Comparison of ENCODE assay signal across 8 mouse cellular contexts in genomic region chr9:60166990-60167389, GRCm38 (mm10).
DNase-seq lines count a peak whose midpoint lies in the region; ATAC-seq lines count a peak whose summit lies in the region.

No protein-coding gene starts in this region.

- H3K27me3 ChIP-seq in hindbrain, embryonic 11.5 days (ENCODE audit: control insufficient read depth, insufficient read depth, low read length), result no peaks in the 10 kb centered on the region
- no peaks in the 10 kb centered on the region for H3K27me3 ChIP-seq in hindbrain, embryonic 12.5 days
- no peaks in the 10 kb centered on the region for H3K27me3 ChIP-seq in midbrain, embryonic 11.5 days (ENCODE audit: control insufficient read depth, insufficient read depth, low read length)

- no peaks in the 10 kb centered on the region for H3K36me3 ChIP-seq in hindbrain, embryonic 11.5 days (ENCODE audit: control insufficient read depth, insufficient read depth, low read length)
- no peaks in the 10 kb centered on the region for H3K36me3 ChIP-seq in hindbrain, embryonic 12.5 days
- H3K36me3 ChIP-seq in midbrain, embryonic 11.5 days (ENCODE audit: control insufficient read depth, insufficient read depth, low read length), result no peaks in the 10 kb centered on the region

- H3K4me3 ChIP-seq in hindbrain, embryonic 11.5 days (ENCODE audit: low read depth, low read length), result no peak overlapping the region
- H3K4me3 ChIP-seq in hindbrain, embryonic 12.5 days, result no peak overlapping the region
- no peak overlapping the region for H3K4me3 ChIP-seq in midbrain, embryonic 11.5 days (ENCODE audit: low read depth, low read length)

- H3K4me2 ChIP-seq in hindbrain, embryonic 11.5 days (replicated peaks; ENCODE audit: low read depth, low read length), result no peak overlapping the region
- no peak overlapping the region for H3K4me2 ChIP-seq in hindbrain, embryonic 12.5 days (replicated peaks)
- H3K4me2 ChIP-seq in midbrain, embryonic 11.5 days, result no peak overlapping the region

- no peaks in the 10 kb centered on the region for H3K9me3 ChIP-seq in hindbrain, embryonic 11.5 days (ENCODE audit: control insufficient read depth, low read length)
- no peaks in the 10 kb centered on the region for H3K9me3 ChIP-seq in hindbrain, embryonic 12.5 days (replicated peaks)
- no peaks in the 10 kb centered on the region for H3K9me3 ChIP-seq in midbrain, embryonic 11.5 days (ENCODE audit: control insufficient read depth, low read length)

- no peaks in the 10 kb centered on the region for H3K4me1 ChIP-seq in hindbrain, embryonic 11.5 days (replicated peaks; ENCODE audit: control insufficient read depth, insufficient read depth, low read length)
- no peaks in the 10 kb centered on the region for H3K4me1 ChIP-seq in hindbrain, embryonic 12.5 days
- H3K4me1 ChIP-seq in midbrain, embryonic 11.5 days (ENCODE audit: control insufficient read depth, insufficient read depth, low read length), result no peaks in the 10 kb centered on the region

- DNase-seq in hindbrain, embryonic 11.5 days (ENCODE audit: low spot score), result peak; percentile 27
- peak; percentile 45 for DNase-seq in thymus, postnatal 4 days
- DNase-seq in thymus, postnatal 10 days (ENCODE audit: low spot score in 2 of 2), result no peak
- DNase-seq in layer of hippocampus, postnatal 14 days (ENCODE audit: low spot score in 2 of 2), result peak; percentile 31 to 50
- DNase-seq in testis, postnatal 10 days (ENCODE audit: low spot score), result peak; percentile 65
- DNase-seq in cerebellum, adult 8-10 months, result no peak
- no peak for DNase-seq in midbrain, embryonic 11.5 days (ENCODE audit: low spot score, missing footprints)

- no peak for ATAC-seq in hindbrain, embryonic 11.5 days (ENCODE audit: low FRiP score)
- ATAC-seq in hindbrain, embryonic 12.5 days (ENCODE audit: low FRiP score), result no peak
- ATAC-seq in midbrain, embryonic 11.5 days (ENCODE audit: low FRiP score), result no peak

- 80% methylated on average over 4 of the region's 4 CpGs for WGBS in hindbrain, embryonic 11.5 days
- 72% methylated on average over 4 of the region's 4 CpGs for WGBS in hindbrain, embryonic 12.5 days
- 72% methylated on average over 4 of the region's 4 CpGs for WGBS in midbrain, embryonic 11.5 days

- H3K27ac ChIP-seq in hindbrain, embryonic 11.5 days (ENCODE audit: low read depth, low read length), result no peak overlapping the region
- no peak overlapping the region for H3K27ac ChIP-seq in hindbrain, embryonic 12.5 days
- H3K27ac ChIP-seq in midbrain, embryonic 11.5 days (ENCODE audit: low read depth, low read length), result no peak overlapping the region

- no peak overlapping the region for H3K9ac ChIP-seq in hindbrain, embryonic 11.5 days (ENCODE audit: low read depth, low read length)
- H3K9ac ChIP-seq in hindbrain, embryonic 12.5 days, result no peak overlapping the region
- H3K9ac ChIP-seq in midbrain, embryonic 11.5 days (ENCODE audit: low read length), result no peak overlapping the region

Comparison
In these comparisons a context has a peak if more than half of its experiments do, and no peak if none do; other contexts are left out.
1. DNase-seq: peak in hindbrain, embryonic 11.5 days (single experiment), thymus, postnatal 4 days (single experiment), layer of hippocampus, postnatal 14 days (2 of 2) and testis, postnatal 10 days (single experiment); none in thymus, postnatal 10 days (0 of 2), cerebellum, adult 8-10 months (single experiment) and midbrain, embryonic 11.5 days (single experiment).